ENCODE assay signal across 2 mouse cellular contexts in the genomic region with DNA sequence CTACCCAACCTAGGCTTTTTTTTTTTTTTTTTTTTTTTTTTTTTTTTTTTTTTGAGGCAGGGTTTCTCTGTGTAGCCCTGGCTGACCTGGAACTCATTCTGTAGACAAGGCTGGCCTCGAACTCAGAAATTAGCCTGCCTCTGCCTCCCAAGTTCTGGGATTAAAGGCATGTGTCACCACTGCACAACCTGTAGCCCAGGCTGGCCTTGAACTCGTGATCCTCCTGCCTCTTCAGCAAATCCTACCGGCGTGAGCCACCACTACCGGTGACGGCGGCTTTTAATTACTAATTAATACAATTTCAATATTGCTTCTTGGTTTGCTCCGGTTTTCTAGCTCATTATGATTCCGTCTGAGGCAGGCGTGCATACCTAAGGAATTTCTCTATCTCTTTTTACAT. TPM values are rescaled to one million over a fixed set of nuclear protein-coding genes. Genes with fewer than 3 reads are reported as not detected.
"Had no signal": no experiment of that assay in that cellular context is flagged by ENCODE, and none has a peak within 500 bp of the region (broad histone marks: within the 10 kb centered on the region; RNA-seq: fewer than 3 reads in every experiment).

No protein-coding gene starts in this region.

RNA-seq across cellular contexts. Expression of a gene that starts 18.3 kb away (rescaled TPM):
- total RNA-seq: megakaryocyte, adult 5-6 weeks; megakaryocyte-erythroid progenitor cell, adult 5-6 weeks had no signal
